Mouse (Mus musculus): Measurements from ENCODE around the gene Dlgap1. TPM values are rescaled to one million over a fixed set of nuclear protein-coding genes. Genes with fewer than 3 reads are reported as not detected.
"Not testable (repeated sequence)": the region's sequence is repeated elsewhere in the genome, so short reads cannot be mapped to it uniquely, and the experiment has no call there.

Gene Dlgap1
- polyA plus RNA-seq, 1 experiment from 2014 or later = not detected

- Histone ChIP-seq H3K79me2 (ENCODE audit: inconsistent target) (no peaks in the 10 kb centered on the region), H3K27ac (no peak overlapping the region), H3K4me3 (ENCODE audit: inconsistent target) (no peak overlapping the region), H3K36me3 (ENCODE audit: inconsistent target) (no peaks in the 10 kb centered on the region)
- 74% methylated on average over 7 of the region's 7 CpGs for WGBS (ENCODE audit: missing documents)
Observed at GRCm38 (mm10) chr17:70528196-70529187, 559.6 kb downstream of the Dlgap1 start.

DNA sequence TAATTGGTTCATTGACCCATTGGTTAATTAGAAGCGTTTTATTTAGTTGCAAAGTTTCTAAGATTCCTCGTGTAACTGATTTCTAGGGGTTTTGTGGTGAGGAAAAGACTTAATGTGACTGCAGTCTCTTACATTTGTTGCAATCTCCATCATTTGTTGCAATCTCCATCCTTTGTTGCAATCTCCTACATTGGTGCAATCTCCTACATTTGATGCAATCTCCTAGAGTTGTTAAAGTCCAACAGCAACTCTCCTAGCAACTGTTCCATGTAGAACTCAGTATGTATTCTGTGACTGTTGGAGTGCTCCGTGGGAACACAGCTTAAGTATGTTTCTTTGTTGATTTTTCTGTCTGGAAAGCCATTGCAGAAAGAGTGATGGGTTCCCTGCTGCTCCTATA lies 565.4 kb downstream of the Dlgap1 start:
- WGBS (ENCODE audit: missing documents) = 47% methylated on average over 3 of the region's 3 CpGs
- no peaks in the 10 kb centered on the region for H3K79me2 ChIP-seq (ENCODE audit: inconsistent target)
- no peak overlapping the region for H3K27ac ChIP-seq
- no peak overlapping the region for H3K4me3 ChIP-seq (ENCODE audit: inconsistent target)
- no peaks in the 10 kb centered on the region for H3K36me3 ChIP-seq (ENCODE audit: inconsistent target)

GRCm38 (mm10) chr17:70541816-70542215 lies 572.9 kb downstream of the Dlgap1 start:
- Histone ChIP-seq H3K79me2 (ENCODE audit: inconsistent target) (no peaks in the 10 kb centered on the region), H3K27ac (no peak overlapping the region), H3K4me3 (ENCODE audit: inconsistent target) (no peak overlapping the region), H3K36me3 (ENCODE audit: inconsistent target) (no peaks in the 10 kb centered on the region)
- WGBS (ENCODE audit: missing documents) = 95% methylated on average over 4 of the region's 4 CpGs

GRCm38 (mm10) chr17:70550793-70551192 lies 581.9 kb downstream of the Dlgap1 start:
- no peak overlapping the region for H3K27ac ChIP-seq
- H3K4me3 ChIP-seq (ENCODE audit: inconsistent target) = no peak overlapping the region
- no peaks in the 10 kb centered on the region for H3K79me2 ChIP-seq (ENCODE audit: inconsistent target)
- H3K36me3 ChIP-seq (ENCODE audit: inconsistent target) = no peaks in the 10 kb centered on the region
- 97% methylated on average over 4 of the region's 4 CpGs for WGBS (ENCODE audit: missing documents)

DNA sequence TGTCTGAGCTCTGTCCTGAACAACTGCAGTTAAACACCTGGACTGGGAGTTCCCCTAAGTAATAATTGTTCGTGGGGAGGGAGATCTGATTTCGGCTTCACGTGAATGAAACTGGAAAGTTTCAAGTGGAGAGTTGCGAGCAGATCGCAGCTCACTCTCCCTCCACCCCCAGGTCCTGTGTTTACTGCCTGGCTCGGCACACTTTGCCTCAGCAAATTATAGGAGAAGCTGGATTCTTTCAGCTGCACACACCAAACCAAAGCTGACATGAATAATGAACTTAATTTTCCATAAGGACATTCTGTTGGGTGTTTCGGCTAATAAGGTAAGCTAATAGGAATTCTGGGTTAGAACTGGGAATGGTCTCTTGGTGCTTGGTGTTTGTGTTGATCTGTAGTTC lies 592.7 kb downstream of the Dlgap1 start:
- no peak overlapping the region for H3K27ac ChIP-seq
- 89% methylated on average over 7 of the region's 7 CpGs for WGBS (ENCODE audit: missing documents)
- no peaks in the 10 kb centered on the region for H3K36me3 ChIP-seq (ENCODE audit: inconsistent target)
- no peak overlapping the region for H3K4me3 ChIP-seq (ENCODE audit: inconsistent target)
- H3K79me2 ChIP-seq (ENCODE audit: inconsistent target) = no peaks in the 10 kb centered on the region

DNA sequence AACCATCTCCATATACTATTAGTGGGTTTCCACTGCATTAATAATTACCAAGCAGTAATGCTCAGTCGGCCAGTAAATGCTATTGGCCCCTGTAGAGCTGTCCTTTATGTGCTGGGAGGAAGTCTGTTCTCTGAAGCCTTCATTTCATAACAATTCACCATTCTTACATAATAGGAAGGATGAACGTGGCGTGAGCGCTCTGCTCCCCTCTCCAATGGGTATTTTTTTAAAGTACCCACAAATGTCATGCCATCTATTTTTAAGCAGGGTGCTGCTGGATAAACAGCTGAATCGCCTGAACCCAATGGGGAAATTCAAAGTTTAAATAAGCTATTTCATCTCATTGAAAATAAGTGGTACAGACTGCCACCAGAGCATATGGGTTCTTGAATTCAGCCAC lies 602.0 kb downstream of the Dlgap1 start:
- Histone ChIP-seq H3K79me2 (ENCODE audit: inconsistent target) (no peaks in the 10 kb centered on the region), H3K27ac (peak overlapping the region; percentile 46), H3K4me3 (ENCODE audit: inconsistent target) (no peak overlapping the region), H3K36me3 (ENCODE audit: inconsistent target) (no peaks in the 10 kb centered on the region)
- WGBS (ENCODE audit: missing documents) = 2% methylated on average over 5 of the region's 5 CpGs

DNA sequence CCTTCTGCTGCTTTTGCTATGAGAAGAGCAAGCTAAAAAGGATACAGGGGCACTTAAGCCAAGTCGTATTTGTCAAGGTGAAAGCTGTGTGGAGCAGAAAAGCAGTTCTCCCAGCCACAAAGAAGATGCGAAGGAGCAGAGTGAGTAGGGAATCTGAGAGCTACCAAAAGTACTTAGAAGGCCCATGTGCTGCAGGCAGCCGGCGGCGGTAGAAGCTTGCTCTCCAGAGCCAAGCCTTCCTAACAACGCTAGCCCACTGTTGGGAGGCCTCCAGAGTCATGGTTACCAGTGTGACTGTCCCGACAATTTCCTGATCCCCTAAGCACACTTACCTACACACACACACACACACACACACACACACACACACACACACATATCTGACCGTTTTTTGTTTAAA lies 614.2 kb downstream of the Dlgap1 start:
- no peak overlapping the region for H3K27ac ChIP-seq
- H3K4me3 ChIP-seq (ENCODE audit: inconsistent target) = no peak overlapping the region
- H3K36me3 ChIP-seq (ENCODE audit: inconsistent target) = no peaks in the 10 kb centered on the region
- H3K79me2 ChIP-seq (ENCODE audit: inconsistent target) = no peaks in the 10 kb centered on the region
- WGBS (ENCODE audit: missing documents) = 81% methylated on average over 8 of the region's 8 CpGs

DNA sequence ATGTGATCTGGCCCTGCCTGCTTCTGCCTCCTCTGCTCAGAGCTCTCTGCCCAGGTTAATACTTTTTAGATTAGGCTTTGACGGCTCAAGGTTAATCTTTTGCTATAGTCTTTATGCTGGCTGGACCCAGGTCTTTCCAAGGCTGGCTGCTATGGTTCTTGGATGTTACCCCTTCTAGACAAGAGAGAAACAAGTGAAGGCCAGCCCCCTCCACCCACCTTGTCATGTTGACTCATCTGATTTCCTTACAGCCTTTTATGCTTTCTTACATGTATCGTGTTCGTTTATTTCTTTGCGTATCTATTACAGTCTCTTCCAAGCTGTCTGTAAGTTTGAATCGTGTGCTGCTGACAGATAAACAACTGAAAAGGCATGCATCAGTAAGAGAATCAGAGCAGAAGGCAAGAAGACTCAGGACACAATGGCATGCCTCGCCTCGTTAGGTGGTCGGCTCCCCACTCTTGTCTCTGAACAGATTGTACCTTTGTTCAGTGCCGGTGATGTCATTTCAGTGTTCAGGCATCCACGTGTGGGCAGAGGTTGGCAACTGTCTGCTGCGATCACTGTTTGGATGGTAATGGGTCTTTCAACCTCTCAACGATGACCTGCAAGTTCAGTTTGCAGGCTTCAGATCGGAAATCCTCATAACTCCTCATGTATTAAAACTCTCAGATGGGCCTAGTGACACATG lies 618.0 kb downstream of the Dlgap1 start:
- H3K27ac ChIP-seq = no peak overlapping the region
- H3K79me2 ChIP-seq (ENCODE audit: inconsistent target) = no peaks in the 10 kb centered on the region
- WGBS (ENCODE audit: missing documents) = 90% methylated on average over 13 of the region's 13 CpGs
- H3K4me3 ChIP-seq (ENCODE audit: inconsistent target) = no peak overlapping the region
- no peaks in the 10 kb centered on the region for H3K36me3 ChIP-seq (ENCODE audit: inconsistent target)

DNA sequence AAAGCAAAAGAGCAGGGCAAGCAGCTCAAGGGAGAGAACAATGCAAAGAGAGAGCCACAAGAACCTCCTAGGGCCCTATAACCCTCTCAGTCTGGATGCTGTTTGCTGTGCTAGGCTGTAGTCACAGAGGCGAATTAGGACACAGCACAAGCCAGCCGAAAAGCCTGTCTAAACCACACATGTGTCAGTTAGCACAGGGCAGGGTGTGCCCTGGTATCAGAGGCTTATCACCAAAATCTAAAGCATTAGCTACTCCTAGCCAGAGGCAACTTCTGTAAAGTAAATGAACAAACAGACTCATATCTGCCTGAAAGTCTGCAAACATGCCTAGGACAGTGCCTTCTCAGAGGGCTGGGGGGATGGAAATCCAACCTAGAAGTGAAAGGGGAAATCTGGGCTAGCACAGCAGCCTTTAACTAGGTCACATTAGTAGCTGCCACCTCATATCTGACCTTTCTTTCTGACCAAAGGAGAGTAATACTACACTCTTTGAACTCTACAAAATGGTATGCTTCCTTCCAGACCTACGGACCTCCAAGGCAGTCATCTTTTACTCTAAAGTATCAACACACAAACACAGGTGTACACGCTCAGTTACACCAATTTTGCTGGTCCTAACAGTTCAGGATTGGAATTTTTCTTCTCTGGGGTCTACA lies 619.2 kb downstream of the Dlgap1 start:
- H3K79me2 ChIP-seq (ENCODE audit: inconsistent target); H3K27ac ChIP-seq; H3K4me3 ChIP-seq (ENCODE audit: inconsistent target); H3K36me3 ChIP-seq (ENCODE audit: inconsistent target): not testable (repeated sequence)
- WGBS (ENCODE audit: missing documents) = 92% methylated on average over 2 of the region's 4 CpGs

DNA sequence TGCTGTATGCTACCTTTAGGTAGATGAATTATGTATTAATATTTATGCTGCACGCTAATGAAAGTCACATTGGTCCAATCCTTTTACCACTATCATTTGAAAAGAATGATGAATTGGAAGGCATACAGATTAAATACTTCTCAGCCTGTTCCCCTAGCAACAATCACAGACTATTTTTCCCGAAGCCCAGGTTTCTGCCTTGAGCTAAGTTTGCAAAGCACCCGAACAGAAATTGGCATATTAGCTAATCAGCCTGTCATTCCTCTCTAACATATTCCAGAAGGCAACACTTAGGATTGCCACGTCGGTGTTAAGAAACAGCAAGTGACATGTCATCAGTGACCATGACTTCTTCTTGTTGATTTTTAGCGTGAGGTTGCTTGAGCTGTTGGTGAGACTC lies 619.8 kb downstream of the Dlgap1 start:
- 87% methylated on average over 6 of the region's 6 CpGs for WGBS (ENCODE audit: missing documents)
- H3K79me2 ChIP-seq (ENCODE audit: inconsistent target) = no peaks in the 10 kb centered on the region
- H3K36me3 ChIP-seq (ENCODE audit: inconsistent target) = no peaks in the 10 kb centered on the region
- H3K4me3 ChIP-seq (ENCODE audit: inconsistent target) = no peak overlapping the region
- H3K27ac ChIP-seq = no peak overlapping the region

DNA sequence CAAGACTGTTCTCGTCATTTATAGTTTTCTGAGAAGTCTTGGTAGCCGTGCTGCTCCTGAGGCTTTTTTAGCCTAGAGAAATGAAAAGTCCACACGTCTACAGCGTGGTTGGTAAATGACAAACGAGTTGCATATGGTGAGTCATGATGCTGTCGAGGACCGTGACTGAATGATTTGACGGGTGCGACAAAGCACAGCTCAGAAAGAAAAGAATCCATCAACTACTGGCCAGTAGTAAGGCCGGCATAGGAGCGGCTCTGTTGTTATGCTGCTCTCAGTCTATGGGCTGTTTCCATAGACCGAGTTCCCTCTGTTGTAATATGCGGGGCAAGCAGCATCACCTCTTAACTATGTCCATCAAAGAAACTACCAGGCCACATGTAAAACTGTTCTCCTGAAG lies 620.3 kb downstream of the Dlgap1 start:
- Histone ChIP-seq H3K79me2 (ENCODE audit: inconsistent target) (no peaks in the 10 kb centered on the region), H3K36me3 (ENCODE audit: inconsistent target) (no peaks in the 10 kb centered on the region), H3K27ac (no peak overlapping the region), H3K4me3 (ENCODE audit: inconsistent target) (no peak overlapping the region)
- 86% methylated on average over 13 of the region's 13 CpGs for WGBS (ENCODE audit: missing documents)

GRCm38 (mm10) chr17:70590506-70590905 lies 621.6 kb downstream of the Dlgap1 start:
- H3K27ac ChIP-seq = no peak overlapping the region
- no peak overlapping the region for H3K4me3 ChIP-seq (ENCODE audit: inconsistent target)
- H3K79me2 ChIP-seq (ENCODE audit: inconsistent target) = no peaks in the 10 kb centered on the region
- no peaks in the 10 kb centered on the region for H3K36me3 ChIP-seq (ENCODE audit: inconsistent target)
- WGBS (ENCODE audit: missing documents) = 82% methylated on average over 6 of the region's 6 CpGs

- H3K4me3 ChIP-seq (ENCODE audit: inconsistent target) = no peak overlapping the region
- H3K27ac ChIP-seq = no peak overlapping the region
- no peaks in the 10 kb centered on the region for H3K79me2 ChIP-seq (ENCODE audit: inconsistent target)
- WGBS (ENCODE audit: missing documents) = 89% methylated on average over 1 of the region's 1 CpGs
- no peaks in the 10 kb centered on the region for H3K36me3 ChIP-seq (ENCODE audit: inconsistent target)
Observed at GRCm38 (mm10) chr17:70594277-70594676, 625.4 kb downstream of the Dlgap1 start.

- Histone ChIP-seq H3K36me3 (ENCODE audit: inconsistent target) (no peaks in the 10 kb centered on the region), H3K4me3 (ENCODE audit: inconsistent target) (no peak overlapping the region), H3K79me2 (ENCODE audit: inconsistent target) (no peaks in the 10 kb centered on the region), H3K27ac (no peak overlapping the region)
- WGBS (ENCODE audit: missing documents) = 96% methylated on average over 2 of the region's 2 CpGs
Observed at GRCm38 (mm10) chr17:70596326-70596725, 627.5 kb downstream of the Dlgap1 start.

GRCm38 (mm10) chr17:70600462-70600861 lies 631.6 kb downstream of the Dlgap1 start:
- WGBS (ENCODE audit: missing documents) = 91% methylated on average over 6 of the region's 6 CpGs
- H3K79me2 ChIP-seq (ENCODE audit: inconsistent target) = no peaks in the 10 kb centered on the region
- no peaks in the 10 kb centered on the region for H3K36me3 ChIP-seq (ENCODE audit: inconsistent target)
- H3K4me3 ChIP-seq (ENCODE audit: inconsistent target) = no peak overlapping the region
- H3K27ac ChIP-seq = no peak overlapping the region

All from macrophage (primary cell).